Mouse (Mus musculus): ENCODE results near the gene Mapkapk3. TPM values are rescaled to one million over a fixed set of nuclear protein-coding genes. Genes with fewer than 3 reads are reported as not detected.
A peak's percentile ranks its signal among the peaks of the same experiment; 100 is the strongest.

The Mapkapk3 gene
- polyA plus RNA-seq, 1 experiment from 2014 or later = 14.0 TPM

- Histone ChIP-seq H3K27ac (no peak overlapping the region), H3K4me3 (replicated peaks; ENCODE audit: low read depth, low read length) (no peak overlapping the region), H3K36me3 (ENCODE audit: insufficient read depth, low read length) (peaks cover 23% of the 10 kb centered on the region; the same call in 1 of the 2 replicates), H3K27me3 (ENCODE audit: insufficient read depth, low read length) (no peaks in the 10 kb centered on the region), H3K9ac (ENCODE audit: low read depth, low read length) (no peak overlapping the region), H3K4me2 (ENCODE audit: low read length) (no peak overlapping the region), H3K4me1 (replicated peaks; ENCODE audit: insufficient read depth, low read length) (peaks cover 29% of the 10 kb centered on the region), H3K9me3 (replicated peaks; ENCODE audit: low read length) (no peaks in the 10 kb centered on the region)
- TF ChIP-seq CTCF (IDR thresholded peaks at IDR 0.05; ENCODE audit: low read depth) = no peak
- no peak for DNase-seq (ENCODE audit: low spot score)
- ATAC-seq (replicated peaks; ENCODE audit: low FRiP score, low read depth) = no peak
- 88% methylated on average over 3 of the region's 3 CpGs for WGBS
Measured at GRCm38 (mm10) chr9:107304383-107304782, 14.7 kb upstream of the Mapkapk3 start.

DNA sequence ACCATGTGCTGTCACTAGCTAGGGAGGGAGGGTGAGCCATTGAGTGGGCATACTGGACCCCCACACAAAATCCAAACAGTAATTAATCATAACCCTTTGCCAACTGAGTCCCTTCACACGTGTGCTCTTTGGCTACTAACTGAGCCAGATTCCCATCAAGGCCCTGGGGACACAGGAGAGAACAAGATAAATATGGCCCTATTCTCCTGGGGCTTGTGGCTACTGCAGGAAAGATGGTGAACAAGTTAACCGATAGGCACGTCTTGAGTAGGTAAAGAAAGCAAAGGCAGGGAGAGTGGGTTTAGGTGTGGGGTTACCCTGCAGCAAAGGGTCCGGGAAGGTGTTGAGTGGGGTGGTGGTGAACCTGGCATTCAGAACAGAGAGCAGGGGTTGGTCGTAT is 14.2 kb upstream of the Mapkapk3 start:
- H3K36me3 ChIP-seq (ENCODE audit: insufficient read depth, low read length) = peaks cover 23% of the 10 kb centered on the region; the same call in 1 of the 2 replicates
- no peak overlapping the region for H3K4me3 ChIP-seq (replicated peaks; ENCODE audit: low read depth, low read length)
- WGBS = 83% methylated on average over 5 of the region's 5 CpGs
- no peak overlapping the region for H3K9ac ChIP-seq (ENCODE audit: low read depth, low read length)
- no peaks in the 10 kb centered on the region for H3K27me3 ChIP-seq (ENCODE audit: insufficient read depth, low read length)
- ATAC-seq (replicated peaks; ENCODE audit: low FRiP score, low read depth) (no peak), DNase-seq (ENCODE audit: low spot score) (no peak)
- H3K27ac ChIP-seq = no peak overlapping the region
- no peaks in the 10 kb centered on the region for H3K9me3 ChIP-seq (replicated peaks; ENCODE audit: low read length)
- peaks cover 33% of the 10 kb centered on the region for H3K4me1 ChIP-seq (replicated peaks; ENCODE audit: insufficient read depth, low read length)
- no peak overlapping the region for H3K4me2 ChIP-seq (ENCODE audit: low read length)
- TF ChIP-seq CTCF (IDR thresholded peaks at IDR 0.05; ENCODE audit: low read depth) = no peak

DNA sequence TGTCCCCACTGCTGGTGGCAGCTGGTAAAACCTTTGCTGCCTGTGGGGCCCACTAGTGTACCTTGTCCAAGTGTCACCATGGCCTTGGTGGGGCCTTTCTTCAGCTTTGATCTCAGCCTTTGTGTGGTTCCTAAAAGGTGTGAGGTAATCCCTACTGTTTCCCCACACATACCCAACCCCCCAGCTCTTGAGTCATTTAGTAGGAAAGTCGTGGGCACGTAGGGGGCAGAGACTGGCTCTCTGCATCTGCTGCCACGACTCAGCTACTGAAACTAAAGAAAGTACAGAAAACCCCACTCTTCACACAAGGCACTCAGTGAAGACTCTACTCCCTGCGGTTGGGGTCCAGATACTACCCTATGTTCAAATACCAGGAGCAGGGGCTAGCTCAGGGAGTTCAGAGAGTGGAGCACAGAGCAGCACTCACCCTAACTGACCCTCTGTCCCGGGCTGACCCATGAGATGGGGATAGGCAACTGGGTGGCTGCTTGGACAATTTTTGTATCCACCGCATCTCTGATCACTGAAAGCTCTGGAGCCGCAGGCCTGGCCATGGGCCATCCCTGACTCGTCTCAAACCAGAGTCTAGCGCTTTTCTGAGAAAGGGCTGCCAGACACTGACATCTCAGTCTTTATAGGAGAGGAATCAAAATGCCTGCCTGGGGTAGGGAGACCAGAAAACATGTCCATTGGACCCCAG is 13.6 kb upstream of the Mapkapk3 start:
- Histone ChIP-seq H3K27ac (no peak overlapping the region), H3K9ac (ENCODE audit: low read depth, low read length) (no peak overlapping the region), H3K9me3 (replicated peaks; ENCODE audit: low read length) (no peaks in the 10 kb centered on the region), H3K4me3 (replicated peaks; ENCODE audit: low read depth, low read length) (no peak overlapping the region), H3K36me3 (ENCODE audit: insufficient read depth, low read length) (peaks cover 23% of the 10 kb centered on the region; the same call in 1 of the 2 replicates), H3K4me2 (ENCODE audit: low read length) (no peak overlapping the region), H3K27me3 (ENCODE audit: insufficient read depth, low read length) (no peaks in the 10 kb centered on the region), H3K4me1 (replicated peaks; ENCODE audit: insufficient read depth, low read length) (peaks cover 30% of the 10 kb centered on the region)
- 75% methylated on average over 9 of the region's 9 CpGs for WGBS
- TF ChIP-seq CTCF (IDR thresholded peaks at IDR 0.05; ENCODE audit: low read depth) = no peak
- ATAC-seq (replicated peaks; ENCODE audit: low FRiP score, low read depth) (no peak), DNase-seq (ENCODE audit: low spot score) (no peak)

DNA sequence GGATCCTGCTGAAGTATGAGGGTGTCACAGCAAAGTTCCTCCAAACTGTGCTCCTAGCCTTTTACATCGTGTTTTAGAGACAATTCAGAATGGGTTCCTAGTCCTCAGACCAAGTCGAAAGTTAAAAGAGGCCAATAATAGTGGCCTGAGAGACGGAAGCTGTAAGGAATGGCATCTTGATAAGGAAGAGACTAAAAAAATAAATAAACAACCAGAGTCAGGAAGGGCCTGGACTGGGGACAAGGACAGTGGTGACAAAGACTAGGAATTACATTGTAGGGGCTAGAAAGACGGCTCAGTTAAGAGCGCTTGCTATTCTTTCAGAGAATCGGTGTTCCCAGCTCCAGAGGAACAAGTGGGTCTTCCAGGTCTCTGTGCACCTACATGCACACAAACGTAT is 12.9 kb upstream of the Mapkapk3 start:
- ATAC-seq (replicated peaks; ENCODE audit: low FRiP score, low read depth) (no peak), DNase-seq (ENCODE audit: low spot score) (no peak)
- H3K36me3 ChIP-seq (ENCODE audit: insufficient read depth, low read length) = peaks cover 23% of the 10 kb centered on the region; the same call in 1 of the 2 replicates
- no peaks in the 10 kb centered on the region for H3K27me3 ChIP-seq (ENCODE audit: insufficient read depth, low read length)
- no peak overlapping the region for H3K4me3 ChIP-seq (replicated peaks; ENCODE audit: low read depth, low read length)
- H3K4me2 ChIP-seq (ENCODE audit: low read length) = no peak overlapping the region
- no peak for TF ChIP-seq CTCF (IDR thresholded peaks at IDR 0.05; ENCODE audit: low read depth)
- H3K4me1 ChIP-seq (replicated peaks; ENCODE audit: insufficient read depth, low read length) = peaks cover 23% of the 10 kb centered on the region
- H3K9ac ChIP-seq (ENCODE audit: low read depth, low read length) = no peak overlapping the region
- 68% methylated on average over 7 of the region's 7 CpGs for WGBS
- no peaks in the 10 kb centered on the region for H3K9me3 ChIP-seq (replicated peaks; ENCODE audit: low read length)
- no peak overlapping the region for H3K27ac ChIP-seq

GRCm38 (mm10) chr9:107301554-107302331 is 12.1 kb upstream of the Mapkapk3 start:
- no peak for ATAC-seq (replicated peaks; ENCODE audit: low FRiP score, low read depth)
- H3K4me1 ChIP-seq (replicated peaks; ENCODE audit: insufficient read depth, low read length) = peaks cover 17% of the 10 kb centered on the region
- DNase-seq (ENCODE audit: low spot score) = no peak
- no peak overlapping the region for H3K4me3 ChIP-seq (replicated peaks; ENCODE audit: low read depth, low read length)
- H3K36me3 ChIP-seq (ENCODE audit: insufficient read depth, low read length) = peaks cover 23% of the 10 kb centered on the region; the same call in 1 of the 2 replicates
- no peak for TF ChIP-seq CTCF (IDR thresholded peaks at IDR 0.05; ENCODE audit: low read depth)
- no peaks in the 10 kb centered on the region for H3K9me3 ChIP-seq (replicated peaks; ENCODE audit: low read length)
- no peaks in the 10 kb centered on the region for H3K27me3 ChIP-seq (ENCODE audit: insufficient read depth, low read length)
- H3K27ac ChIP-seq = 0 out of 2 replicates have a peak overlapping the region, but pooled peaks have one; percentile 5
- no peak overlapping the region for H3K4me2 ChIP-seq (ENCODE audit: low read length)
- 78% methylated on average over 17 of the region's 17 CpGs for WGBS
- H3K9ac ChIP-seq (ENCODE audit: low read depth, low read length) = no peak overlapping the region

GRCm38 (mm10) chr9:107300224-107300973 is 10.7 kb upstream of the Mapkapk3 start:
- ATAC-seq (replicated peaks; ENCODE audit: low FRiP score, low read depth) (no peak), DNase-seq (ENCODE audit: low spot score) (no peak)
- TF ChIP-seq CTCF (IDR thresholded peaks at IDR 0.05; ENCODE audit: low read depth) = no peak
- Histone ChIP-seq H3K9me3 (replicated peaks; ENCODE audit: low read length) (no peaks in the 10 kb centered on the region), H3K4me1 (replicated peaks; ENCODE audit: insufficient read depth, low read length) (peaks cover 13% of the 10 kb centered on the region), H3K27me3 (ENCODE audit: insufficient read depth, low read length) (no peaks in the 10 kb centered on the region), H3K36me3 (ENCODE audit: insufficient read depth, low read length) (peaks cover 23% of the 10 kb centered on the region; the same call in 1 of the 2 replicates), H3K4me3 (replicated peaks; ENCODE audit: low read depth, low read length) (no peak overlapping the region), H3K27ac (no peak overlapping the region), H3K4me2 (ENCODE audit: low read length) (no peak overlapping the region), H3K9ac (ENCODE audit: low read depth, low read length) (no peak overlapping the region)
- 93% methylated on average over 30 of the region's 30 CpGs for WGBS
